Mouse (Mus musculus) heart, postnatal 0 days (tissue): ENCODE results near the gene Gdf7.

ENCODE experiments used
- CTCF ChIP-seq: IDR thresholded peaks from 2 replicates; pipeline ENCODE4 v1.5.1; 2016; ENCODE audit warnings: antibody characterized with exemption, control low read depth, low read depth
- EP300 ChIP-seq: IDR thresholded peaks from 2 replicates; pipeline ENCODE4 v1.6.1; 2016; ENCODE audit warnings: antibody characterized with exemption, low read depth

GRCm38 (mm10) chr12:8325245-8325942, 23.6 kb upstream of the Gdf7 start:
- no peak for TF ChIP-seq CTCF
- TF ChIP-seq EP300: no peak
